Mouse (Mus musculus): ENCODE data around the gene Spint5. TPM values are rescaled to one million over a fixed set of nuclear protein-coding genes. Genes with fewer than 3 reads are reported as not detected.

The Spint5 gene
- polyA plus RNA-seq, 1 experiment from 2014 or later, result not detected

- H3K36me3 ChIP-seq, result peaks cover 28% of the 10 kb centered on the region
- 0% methylated on average over 70 of the region's 70 CpGs for WGBS
- H3K9me3 ChIP-seq (replicated peaks), result no peaks in the 10 kb centered on the region
- H3K4me3 ChIP-seq, result peak within 1 kb of the TSS; percentile 91
- ATAC-seq (ENCODE audit: low FRiP score), result peak; percentile 89
- H3K27me3 ChIP-seq, result no peaks in the 10 kb centered on the region
- H3K27ac ChIP-seq, result peak within 1 kb of the TSS; percentile 80
- H3K4me2 ChIP-seq (replicated peaks), result peak within 1 kb of the TSS; percentile 89
- H3K9ac ChIP-seq, result peak within 1 kb of the TSS; percentile 95
- peaks cover 24% of the 10 kb centered on the region for H3K4me1 ChIP-seq
Measured at GRCm38 (mm10) chr2:164745843-164746479, 30.9 kb downstream of the Spint5 start, which contains the start of the genes Wfdc3 and Dnttip1. Gene Wfdc3 (minus strand): TSS chr2:164745931. Gene Dnttip1 (plus strand): TSS chr2:164745983.

GRCm38 (mm10) chr2:164746693-164747092, 31.6 kb downstream of the Spint5 start:
- Histone ChIP-seq H3K4me2 (replicated peaks) (peak overlapping the region; percentile 89), H3K27me3 (no peaks in the 10 kb centered on the region), H3K4me1 (peaks cover 24% of the 10 kb centered on the region), H3K36me3 (peaks cover 35% of the 10 kb centered on the region), H3K27ac (no peak overlapping the region), H3K9ac (peak overlapping the region; percentile 95), H3K9me3 (replicated peaks) (no peaks in the 10 kb centered on the region), H3K4me3 (peak overlapping the region; percentile 91)
- 60% methylated on average over 8 of the region's 8 CpGs for WGBS
- no peak for ATAC-seq (ENCODE audit: low FRiP score)

GRCm38 (mm10) chr2:164748191-164748590, 33.1 kb downstream of the Spint5 start:
- no peak overlapping the region for H3K4me3 ChIP-seq
- no peak for ATAC-seq (ENCODE audit: low FRiP score)
- no peak overlapping the region for H3K9ac ChIP-seq
- H3K27ac ChIP-seq, result no peak overlapping the region
- peaks cover 24% of the 10 kb centered on the region for H3K4me1 ChIP-seq
- H3K36me3 ChIP-seq, result peaks cover 49% of the 10 kb centered on the region
- H3K27me3 ChIP-seq, result no peaks in the 10 kb centered on the region
- H3K4me2 ChIP-seq (replicated peaks), result no peak overlapping the region
- H3K9me3 ChIP-seq (replicated peaks), result no peaks in the 10 kb centered on the region
- WGBS, result 86% methylated on average over 4 of the region's 4 CpGs

GRCm38 (mm10) chr2:164748991-164749390, 33.9 kb downstream of the Spint5 start:
- H3K4me3 ChIP-seq, result no peak overlapping the region
- H3K27me3 ChIP-seq, result no peaks in the 10 kb centered on the region
- H3K36me3 ChIP-seq, result peaks cover 57% of the 10 kb centered on the region
- no peaks in the 10 kb centered on the region for H3K9me3 ChIP-seq (replicated peaks)
- WGBS, result 93% methylated on average over 6 of the region's 6 CpGs
- H3K27ac ChIP-seq, result no peak overlapping the region
- ATAC-seq (ENCODE audit: low FRiP score), result no peak
- H3K4me2 ChIP-seq (replicated peaks), result no peak overlapping the region
- H3K4me1 ChIP-seq, result peaks cover 24% of the 10 kb centered on the region
- H3K9ac ChIP-seq, result no peak overlapping the region

GRCm38 (mm10) chr2:164752454-164752853, 37.3 kb downstream of the Spint5 start:
- 80% methylated on average over 2 of the region's 2 CpGs for WGBS
- peaks cover 90% of the 10 kb centered on the region for H3K36me3 ChIP-seq
- H3K27me3 ChIP-seq, result no peaks in the 10 kb centered on the region

GRCm38 (mm10) chr2:164754105-164754504, 39.0 kb downstream of the Spint5 start:
- Histone ChIP-seq H3K4me3 (no peak overlapping the region), H3K9ac (no peak overlapping the region), H3K27me3 (no peaks in the 10 kb centered on the region), H3K4me1 (no peaks in the 10 kb centered on the region), H3K27ac (no peak overlapping the region), H3K36me3 (peaks cover 92% of the 10 kb centered on the region), H3K4me2 (replicated peaks) (no peak overlapping the region), H3K9me3 (replicated peaks) (no peaks in the 10 kb centered on the region)
- 89% methylated on average over 11 of the region's 11 CpGs for WGBS
- ATAC-seq (ENCODE audit: low FRiP score), result no peak

More at GRCm38 (mm10) chr2:164752454-164752853, 37.3 kb downstream of the Spint5 start:
- Histone ChIP-seq H3K27ac (no peak overlapping the region), H3K4me2 (replicated peaks) (no peak overlapping the region), H3K9me3 (replicated peaks) (no peaks in the 10 kb centered on the region), H3K4me3 (no peak overlapping the region), H3K4me1 (peaks cover 7% of the 10 kb centered on the region), H3K9ac (no peak overlapping the region)
- no peak for ATAC-seq (ENCODE audit: low FRiP score)

DNA sequence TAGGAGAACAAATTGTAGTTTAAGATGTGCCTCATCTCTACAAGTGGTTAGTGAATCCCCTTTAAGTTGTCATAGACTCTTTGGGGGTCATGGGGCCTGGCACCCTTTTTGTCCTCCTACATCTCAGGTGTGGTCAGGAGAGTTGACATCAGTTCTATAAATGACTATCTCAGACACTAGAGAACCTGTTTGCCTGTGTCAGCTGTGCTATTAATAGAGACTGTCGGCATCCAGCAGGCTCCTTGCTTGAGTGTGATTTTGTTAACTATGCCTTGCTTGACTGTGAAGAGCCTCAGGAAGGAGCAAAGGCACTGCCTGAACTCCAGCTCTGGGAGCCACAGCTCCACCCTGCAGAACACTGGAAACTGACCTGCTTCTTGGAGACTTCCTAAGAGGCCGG, 39.7 kb downstream of the Spint5 start:
- WGBS, result 89% methylated on average over 2 of the region's 2 CpGs
- Histone ChIP-seq H3K27ac (no peak overlapping the region), H3K27me3 (no peaks in the 10 kb centered on the region), H3K4me2 (replicated peaks) (no peak overlapping the region), H3K36me3 (peaks cover 99% of the 10 kb centered on the region), H3K4me3 (no peak overlapping the region), H3K4me1 (no peaks in the 10 kb centered on the region), H3K9ac (no peak overlapping the region), H3K9me3 (replicated peaks) (no peaks in the 10 kb centered on the region)
- no peak for ATAC-seq (ENCODE audit: low FRiP score)

DNA sequence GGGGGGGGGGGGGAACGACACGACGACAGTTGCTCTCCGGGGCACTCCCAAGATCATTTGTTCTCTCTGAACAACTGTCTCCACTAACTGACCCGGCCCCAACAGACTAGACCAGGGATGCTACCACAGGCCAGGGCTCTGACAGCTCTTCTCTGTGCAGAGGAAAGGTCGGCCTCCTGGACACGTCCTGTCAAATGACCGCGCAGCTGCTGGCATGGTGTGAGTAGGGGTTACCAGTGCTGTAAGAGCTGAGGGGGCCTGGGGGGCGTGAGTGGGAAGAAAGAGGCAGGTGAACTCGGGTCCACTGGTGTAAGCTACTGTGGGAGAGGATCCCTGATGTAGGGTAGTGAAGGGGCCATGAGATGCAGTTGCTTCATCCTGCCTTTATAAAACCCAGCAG, 42.7 kb downstream of the Spint5 start:
- no peaks in the 10 kb centered on the region for H3K9me3 ChIP-seq (replicated peaks)
- H3K36me3 ChIP-seq, result peaks cover 99% of the 10 kb centered on the region
- H3K27ac ChIP-seq, result no peak overlapping the region
- H3K27me3 ChIP-seq, result no peaks in the 10 kb centered on the region
- 90% methylated on average over 11 of the region's 11 CpGs for WGBS
- H3K9ac ChIP-seq, result no peak overlapping the region
- ATAC-seq (ENCODE audit: low FRiP score), result no peak
- H3K4me1 ChIP-seq, result no peaks in the 10 kb centered on the region
- no peak overlapping the region for H3K4me2 ChIP-seq (replicated peaks)
- H3K4me3 ChIP-seq, result no peak overlapping the region

- Histone ChIP-seq H3K4me1 (no peaks in the 10 kb centered on the region), H3K9me3 (replicated peaks) (no peaks in the 10 kb centered on the region), H3K9ac (no peak overlapping the region), H3K36me3 (peaks cover 100% of the 10 kb centered on the region), H3K4me3 (no peak overlapping the region), H3K4me2 (replicated peaks) (no peak overlapping the region), H3K27ac (no peak overlapping the region), H3K27me3 (no peaks in the 10 kb centered on the region)
- no peak for ATAC-seq (ENCODE audit: low FRiP score)
- WGBS, result 71% methylated on average over 1 of the region's 1 CpGs
Measured at GRCm38 (mm10) chr2:164758692-164759091, 43.6 kb downstream of the Spint5 start.

- Histone ChIP-seq H3K4me3 (no peak overlapping the region), H3K9ac (no peak overlapping the region), H3K27ac (no peak overlapping the region), H3K4me1 (no peaks in the 10 kb centered on the region), H3K27me3 (no peaks in the 10 kb centered on the region), H3K4me2 (replicated peaks) (no peak overlapping the region), H3K36me3 (peaks cover 92% of the 10 kb centered on the region), H3K9me3 (replicated peaks) (no peaks in the 10 kb centered on the region)
- 90% methylated on average over 4 of the region's 4 CpGs for WGBS
- no peak for ATAC-seq (ENCODE audit: low FRiP score)
Measured at GRCm38 (mm10) chr2:164760059-164760833, 45.1 kb downstream of the Spint5 start.

GRCm38 (mm10) chr2:164761502-164761901, 46.4 kb downstream of the Spint5 start:
- Histone ChIP-seq H3K9me3 (replicated peaks) (no peaks in the 10 kb centered on the region), H3K27me3 (no peaks in the 10 kb centered on the region), H3K27ac (no peak overlapping the region), H3K4me3 (no peak overlapping the region), H3K9ac (no peak overlapping the region), H3K4me1 (no peaks in the 10 kb centered on the region), H3K36me3 (peaks cover 92% of the 10 kb centered on the region), H3K4me2 (replicated peaks) (no peak overlapping the region)
- WGBS, result 92% methylated on average over 2 of the region's 2 CpGs
- no peak for ATAC-seq (ENCODE audit: low FRiP score)

DNA sequence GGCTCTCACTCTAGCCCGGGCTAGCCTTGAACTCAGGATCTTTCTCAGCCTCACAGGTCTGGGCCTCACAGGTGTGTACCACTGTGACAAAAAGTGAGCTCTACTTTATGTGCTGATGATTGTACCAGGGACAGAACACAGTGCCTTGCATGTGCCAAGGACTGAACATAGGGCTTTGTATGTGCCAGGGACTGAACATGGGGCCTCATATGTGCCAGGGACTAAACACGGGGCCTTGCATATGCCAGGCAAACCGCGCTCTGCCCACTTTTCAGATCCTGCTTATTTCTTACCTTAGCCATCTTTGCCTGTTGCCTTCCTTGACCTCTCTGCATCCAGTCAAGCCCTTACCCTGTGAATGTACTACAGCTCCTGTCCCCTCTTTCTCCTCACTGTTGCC, 46.9 kb downstream of the Spint5 start:
- 97% methylated on average over 4 of the region's 4 CpGs for WGBS

More for the DNA sequence above, 46.9 kb downstream of the Spint5 start:
- Histone ChIP-seq H3K27me3 (no peaks in the 10 kb centered on the region), H3K9me3 (replicated peaks) (no peaks in the 10 kb centered on the region), H3K4me2 (replicated peaks) (no peak overlapping the region), H3K9ac (no peak overlapping the region), H3K27ac (no peak overlapping the region), H3K4me3 (no peak overlapping the region), H3K4me1 (no peaks in the 10 kb centered on the region), H3K36me3 (peaks cover 91% of the 10 kb centered on the region)
- ATAC-seq (ENCODE audit: low FRiP score), result no peak

Data from hindbrain, embryonic 12.5 days (tissue).